Mouse (Mus musculus) layer of hippocampus, postnatal 25 days (tissue): ENCODE measurements at regions not wholly inside any gene's neighbourhood (a gene's known extent, or its start where the extent isn't known, plus 50 kb on each side); places are given as distances from the start of the nearest gene placed in this dataset.
"Not testable (repeated sequence)": the region's sequence is repeated elsewhere in the genome, so short reads cannot be mapped to it uniquely, and the experiment has no call there.

ENCODE experiments used
- DNase-seq, 2 experiments: peaks; one replicate each; pipeline ENCODE4 v3.0.0; 2022; ENCODE audit warnings: mixed read lengths in 2 of 2, low spot score in 1 of 2; ENCODE audit errors: extremely low spot score in 1 of 2

DNA sequence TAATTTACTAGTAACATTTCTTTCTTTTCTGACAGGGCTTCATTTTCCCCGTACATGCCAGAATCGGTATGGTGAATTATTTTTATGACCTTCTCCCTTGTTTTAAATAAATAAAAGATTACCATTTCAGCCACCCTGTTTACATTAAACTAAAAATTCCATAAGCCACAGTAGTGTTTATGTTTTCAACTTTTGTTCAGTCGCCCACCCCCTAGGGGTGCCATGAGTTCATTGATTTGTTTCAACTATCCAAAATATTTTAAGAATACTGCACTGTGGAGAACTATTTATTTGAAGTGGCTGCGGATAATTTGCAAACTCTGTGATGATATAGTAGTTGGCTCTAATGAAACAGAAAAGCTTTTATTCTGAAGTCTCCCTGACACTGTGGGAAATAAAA is 132.9 kb downstream of the Tfec start:
- no peak for DNase-seq

DNA sequence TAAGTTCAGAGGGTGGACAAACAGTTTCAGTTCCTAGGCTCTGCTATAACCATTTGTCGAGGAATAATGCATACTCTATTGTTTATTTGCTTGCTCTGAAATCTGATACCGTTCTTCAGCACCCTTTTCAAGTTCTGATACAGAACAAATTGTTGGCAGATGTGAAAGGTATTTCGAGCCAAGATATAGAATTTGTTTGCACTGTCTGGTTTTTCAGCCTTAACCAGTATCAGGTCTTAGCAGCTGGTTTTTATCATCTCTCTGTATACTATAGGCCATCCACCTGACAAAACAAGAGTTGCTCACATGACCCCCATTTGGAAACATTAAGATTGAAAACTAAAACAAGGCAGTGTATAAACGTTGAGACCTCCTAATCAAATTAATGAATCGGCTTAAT is 133.5 kb downstream of the Tfec start:
- no peak for DNase-seq

DNA sequence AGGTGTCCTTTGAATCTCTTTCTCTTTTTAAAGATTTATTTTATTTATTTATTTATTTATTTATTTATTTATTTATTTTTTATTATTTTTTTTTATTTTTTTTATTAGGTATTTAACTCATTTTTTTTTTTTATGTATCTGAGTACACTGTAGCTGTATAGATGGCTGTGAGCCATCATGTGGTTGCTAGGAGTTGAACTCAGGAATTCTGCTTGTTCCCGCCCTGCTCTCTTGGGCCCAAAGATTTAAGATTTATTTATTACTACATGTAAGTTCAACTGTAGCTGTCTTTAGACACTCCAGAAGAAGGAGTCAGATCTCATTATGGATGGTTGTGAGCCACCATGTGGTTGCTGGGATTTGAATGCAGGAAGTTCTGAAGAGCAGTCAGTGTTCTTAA is 143.2 kb downstream of the Tfec start:
- DNase-seq = not testable (repeated sequence)

DNA sequence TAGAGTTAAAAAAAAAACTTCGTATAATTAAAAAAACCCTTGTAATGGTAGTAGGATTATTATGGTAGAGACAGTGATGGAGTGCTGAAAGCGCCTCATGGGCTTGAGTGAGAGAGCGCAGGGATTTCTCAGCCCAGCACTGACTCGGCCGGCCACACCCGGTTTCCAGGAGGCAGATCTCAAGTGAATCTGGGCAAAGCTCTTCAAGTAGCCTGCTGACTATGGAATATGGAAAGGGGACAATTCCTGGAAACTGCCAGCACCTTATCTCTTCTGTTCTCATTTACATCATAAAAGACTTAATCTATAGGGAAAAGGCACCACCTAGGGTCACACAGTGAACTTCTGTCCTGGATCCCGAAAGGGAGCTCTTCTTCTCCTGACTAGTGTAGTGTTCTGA is 165.1 kb downstream of the Tfec start:
- no peak for DNase-seq

DNA sequence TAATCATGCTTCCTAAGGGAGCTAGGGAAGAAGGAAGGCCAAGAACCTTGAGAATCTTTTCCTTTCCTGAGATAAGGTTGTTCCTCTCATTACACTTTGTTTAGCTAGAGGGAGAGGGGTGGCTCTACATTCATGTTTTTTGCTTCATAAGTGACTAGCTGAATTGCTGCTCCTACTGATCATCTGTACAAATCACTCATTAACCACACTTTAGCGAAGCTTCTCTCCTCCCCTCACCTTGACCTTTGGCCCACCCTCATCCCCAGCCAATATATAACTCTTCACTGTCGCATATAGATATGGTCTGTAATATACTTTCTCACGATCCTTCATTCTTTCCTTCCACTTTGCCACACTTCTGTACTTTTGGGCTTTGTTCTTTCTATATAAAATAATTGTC is 166.1 kb downstream of the Tfec start:
- no peak for DNase-seq

DNA sequence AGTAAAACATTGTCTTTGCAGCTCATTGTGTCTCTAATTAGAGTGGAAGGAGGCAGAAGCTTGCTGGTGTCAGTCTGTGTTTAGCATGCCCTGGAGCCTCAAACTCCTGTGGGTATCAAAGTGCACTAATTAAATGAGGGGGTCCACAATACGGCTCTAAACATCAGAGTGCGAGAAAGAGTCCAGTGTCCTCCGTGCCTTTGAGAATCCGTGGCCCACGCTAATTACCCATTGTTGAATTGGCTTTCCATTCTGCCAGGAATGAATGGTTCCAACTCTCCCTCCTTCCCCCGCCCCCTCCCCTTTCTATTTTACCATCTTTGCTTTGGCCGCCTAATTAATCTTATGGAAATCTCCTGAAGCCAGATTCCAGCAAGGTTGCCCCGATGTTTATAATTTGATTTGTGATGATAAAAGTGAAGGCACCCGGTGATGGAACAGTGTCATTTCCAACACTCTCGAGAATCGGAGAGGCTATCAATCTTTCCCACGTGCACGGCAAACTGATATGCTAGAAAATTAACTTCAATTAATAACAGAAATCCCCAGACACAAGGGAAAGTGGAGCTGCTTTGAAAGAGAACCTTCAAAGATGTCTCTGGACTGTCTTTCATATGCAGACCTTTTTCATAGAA is 170.9 kb downstream of the Tfec start:
- DNase-seq = no peak

DNA sequence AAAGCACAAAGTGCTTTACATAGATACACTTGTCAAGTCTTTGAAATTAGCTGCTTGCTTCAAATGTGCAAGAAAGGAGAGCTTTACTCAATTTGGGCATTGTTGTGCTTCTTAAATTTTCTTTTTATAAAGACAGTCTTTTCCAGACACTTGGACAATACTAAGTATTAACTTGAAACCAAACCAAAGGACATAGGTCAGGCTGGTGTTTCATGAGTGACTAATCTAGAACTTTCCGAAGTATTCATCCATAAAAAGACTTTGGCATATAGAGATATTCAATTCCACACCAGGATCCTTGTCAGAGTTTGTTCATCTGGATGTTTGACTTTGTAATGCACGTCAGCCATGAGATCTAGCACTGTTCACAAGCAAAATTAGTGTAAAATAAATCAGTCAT is 173.0 kb downstream of the Tfec start:
- DNase-seq = no peak

- no peak for DNase-seq
Measured at GRCm38 (mm10) chr6:16704496-16704895, 193.7 kb downstream of the Tfec start.

- no peak for DNase-seq
Measured at GRCm38 (mm10) chr6:16703412-16703746, 194.9 kb downstream of the Tfec start.

GRCm38 (mm10) chr6:16702706-16703411 is 195.4 kb downstream of the Tfec start:
- no peak for DNase-seq

DNA sequence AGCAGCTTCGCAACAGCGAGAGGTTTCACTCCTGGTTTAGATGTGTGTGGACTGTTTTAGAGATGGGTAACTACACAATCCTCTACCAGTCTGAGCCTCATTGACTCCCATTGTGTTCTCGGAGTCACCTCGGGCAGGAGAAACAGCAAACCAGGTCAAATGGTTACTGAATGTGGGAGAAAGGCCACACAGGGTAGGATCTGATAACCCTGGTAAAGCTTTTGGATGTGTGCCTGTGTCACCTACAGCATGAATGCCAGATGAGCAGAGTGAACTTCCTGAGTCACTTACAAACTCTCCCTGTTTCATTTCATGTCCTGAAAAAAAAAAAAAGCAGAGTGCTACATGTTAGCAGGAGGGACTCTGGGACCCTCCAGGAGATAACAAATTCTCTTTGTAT is 201.0 kb downstream of the Tfec start:
- DNase-seq = no peak

DNA sequence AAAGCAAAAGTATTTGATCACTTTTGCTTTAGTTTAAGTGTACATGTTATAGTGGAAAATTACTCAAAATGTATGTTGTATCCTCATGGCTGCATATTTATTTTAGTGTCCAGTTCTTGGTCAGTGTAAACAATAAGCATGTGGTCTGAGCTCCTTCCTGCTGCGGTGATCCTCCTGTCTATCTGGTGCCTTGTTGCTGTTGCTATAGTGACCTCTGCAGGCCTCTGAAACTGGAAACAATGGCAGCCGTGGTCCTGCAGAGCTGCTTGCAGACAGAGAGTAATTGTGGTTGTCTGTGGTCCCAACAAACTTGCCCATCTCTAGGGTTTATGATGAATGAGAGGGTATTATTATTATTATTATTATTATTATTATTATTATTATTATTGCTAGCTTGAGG is 230.2 kb downstream of the Tfec start:
- DNase-seq = no peak

GRCm38 (mm10) chr6:16667241-16667640 is 231.0 kb downstream of the Tfec start:
- no peak for DNase-seq

GRCm38 (mm10) chr6:16646269-16646668 is 252.0 kb downstream of the Tfec start:
- no peak for DNase-seq

DNA sequence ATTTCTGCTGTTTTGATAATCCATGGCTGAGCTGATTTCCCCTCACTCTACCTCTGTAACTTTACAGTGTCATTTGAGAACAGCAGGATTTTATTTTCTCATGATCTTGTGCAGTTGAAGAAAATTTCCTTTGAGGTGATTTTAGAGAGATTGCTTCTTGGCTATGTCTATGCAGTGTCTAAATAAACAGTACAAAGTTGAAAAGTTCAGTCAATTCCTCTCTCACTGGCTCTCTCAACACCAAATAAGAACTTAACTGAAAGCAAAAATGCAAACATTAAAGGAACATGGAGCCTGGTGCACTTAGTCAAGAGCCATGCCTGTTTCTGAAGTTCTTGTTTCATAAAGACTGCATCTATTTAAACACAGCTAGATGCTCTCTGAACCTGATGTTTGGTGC is 254.7 kb downstream of the Tfec start:
- DNase-seq = no peak

DNA sequence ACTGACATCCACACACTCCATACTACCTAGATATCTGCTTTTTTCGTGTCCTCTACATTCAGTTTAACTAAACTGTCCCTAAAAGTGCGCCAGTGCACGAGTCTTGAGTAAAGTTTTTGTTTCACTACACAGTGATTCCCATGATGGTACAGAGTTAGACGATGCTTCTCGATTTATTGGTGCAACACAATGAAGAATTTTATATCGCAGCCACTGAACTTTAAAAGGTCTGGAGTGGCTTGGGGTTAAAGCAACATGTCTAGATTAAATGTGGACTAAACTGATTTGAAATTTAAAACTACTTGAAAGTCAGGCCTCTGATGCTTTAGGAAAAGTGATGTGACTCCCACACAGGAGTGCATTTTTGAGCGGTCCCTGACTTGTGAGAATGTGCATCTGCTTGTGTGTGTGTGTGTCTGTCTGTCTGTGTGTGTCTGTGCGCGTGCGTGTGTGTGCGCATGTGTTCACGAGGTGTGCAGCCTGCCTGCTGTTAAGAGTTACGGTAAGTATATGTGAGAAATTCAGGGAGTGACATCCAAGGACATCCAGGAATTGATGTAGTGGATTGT is 261.4 kb downstream of the Tfec start:
- no peak for DNase-seq

DNA sequence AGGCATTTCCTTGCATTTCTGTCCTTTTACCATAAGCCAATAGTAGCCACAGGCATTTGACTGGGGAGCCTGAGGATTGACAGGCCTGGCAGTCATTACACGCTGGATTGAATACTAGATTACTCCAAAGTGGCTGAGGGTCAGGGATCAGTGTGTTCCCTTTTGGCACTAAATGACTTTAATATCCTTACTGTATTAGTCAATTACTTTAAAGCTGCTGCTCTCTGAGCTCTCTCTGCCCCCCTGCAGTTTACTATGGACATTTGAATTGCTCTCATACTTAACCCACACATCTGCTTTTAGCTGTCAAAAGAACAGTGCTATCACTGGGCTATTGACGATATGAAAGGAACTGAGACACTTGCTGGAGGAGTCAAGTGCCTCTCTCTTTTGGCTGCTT is 262.1 kb downstream of the Tfec start:
- no peak for DNase-seq

DNA sequence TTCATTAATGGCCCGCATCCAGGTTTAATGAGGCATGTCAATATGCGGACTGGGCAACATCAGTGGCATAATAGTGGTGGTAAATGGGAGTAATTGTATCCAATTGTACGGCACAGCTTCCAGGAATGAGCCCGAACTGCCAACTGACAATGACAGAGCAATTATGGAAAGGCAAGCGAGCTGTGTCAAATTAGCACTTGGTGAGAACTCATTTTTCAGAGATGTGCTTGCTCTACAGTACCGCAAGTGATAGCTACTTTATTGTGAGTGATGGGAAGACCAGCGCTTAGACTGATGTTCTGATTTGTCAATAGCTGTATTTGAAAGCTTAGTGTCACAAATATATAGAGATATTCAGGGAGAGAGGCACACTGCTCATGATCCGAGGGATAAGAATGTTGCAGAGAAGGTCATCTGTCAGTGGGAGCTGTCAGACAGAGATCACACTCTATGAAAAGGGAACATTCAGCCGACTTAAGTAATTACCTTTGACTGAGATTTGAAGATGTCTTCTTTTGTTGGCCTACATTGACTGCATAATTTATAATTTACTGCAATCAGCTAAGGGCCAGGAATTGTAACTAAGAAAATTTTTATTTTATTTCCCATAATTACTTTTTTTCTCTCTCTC is 290.7 kb downstream of the Tfec start:
- DNase-seq = no peak

GRCm38 (mm10) chr6:16606687-16607392 is 291.4 kb downstream of the Tfec start:
- DNase-seq = no peak

GRCm38 (mm10) chr6:16592411-16592810 is 305.8 kb downstream of the Tfec start:
- DNase-seq = no peak

- no peak for DNase-seq
Measured at GRCm38 (mm10) chr6:16582302-16582701, 315.9 kb downstream of the Tfec start.
